In genomic region chr2:24386158-24386963, GRCm38 (mm10) we compare ENCODE assay signal across 8 mouse cellular contexts. TPM values are rescaled to one million over a fixed set of nuclear protein-coding genes. Genes with fewer than 3 reads are reported as not detected.
DNase-seq lines count a peak whose midpoint lies in the region; ATAC-seq and TF ChIP-seq lines count a peak whose summit lies in the region.

No protein-coding gene starts in this region.

- dilution Hi-C loops in CH12.LX (cut with MboI; ENCODE audit: extremely low pct_ligation_motif_present, extremely low pct_unique_long_range_greater_than_20kb, low sequenced_read_pairs) = no loop called here

- H3K4me2 ChIP-seq in CH12.LX (ENCODE audit: insufficient read depth, low read depth, poor library complexity, severe bottlenecking) = peak overlapping the region; percentile 98

- H3K36me3 ChIP-seq in CH12.LX (replicated peaks in 1 of 2; ENCODE audit: control insufficient read depth in 1 of 2, insufficient read depth in 1 of 2, low read length in 1 of 2) = peaks cover 18 to 40% of the 10 kb centered on the region in 2 experiments
- no peaks in the 10 kb centered on the region for H3K36me3 ChIP-seq in liver, adult 2 months (ENCODE audit: control insufficient read depth, insufficient read depth, low read length)

- 83% methylated on average over 21 of the region's 21 CpGs for WGBS in liver, adult 2 months

- no peak for TF ChIP-seq RAD21 in CH12.LX (IDR thresholded peaks at IDR 0.05; ENCODE audit: low read depth, low read length)

- peak; percentile 73 for TF ChIP-seq POLR2A in CH12.LX (IDR thresholded peaks at IDR 0.05; ENCODE audit: low read depth, low read length)
- TF ChIP-seq POLR2A in liver, adult 2 months (IDR thresholded peaks at IDR 0.05; ENCODE audit: extremely low read depth, insufficient read depth, low read length) = no peak

- no peaks in the 10 kb centered on the region for H3K27me3 ChIP-seq in CH12.LX (replicated peaks)
- H3K27me3 ChIP-seq in liver, adult 2 months (ENCODE audit: control insufficient read depth, insufficient read depth, low read length) = no peaks in the 10 kb centered on the region

- ATAC-seq in cerebellum, adult (ENCODE audit: insufficient number of reproducible peaks, low FRiP score, low TSS enrichment) = no peak

- H3K9ac ChIP-seq in CH12.LX (ENCODE audit: insufficient read depth, low read depth) = peak overlapping the region; percentile 97
- H3K9ac ChIP-seq in liver, adult 2 months (ENCODE audit: low read depth, low read length) = peak overlapping the region; percentile 33; the same call in 1 of the 2 replicates

- TF ChIP-seq EP300 in CH12.LX (IDR thresholded peaks at IDR 0.05; ENCODE audit: low read length) = no peak

- in situ Hi-C loops in CH12.LX (cut with MboI; ENCODE audit: low pct_ligation_motif_present, low pct_unique_long_range_greater_than_20kb, low sequenced_read_pairs) = no loop called here

- H3K27ac ChIP-seq in CH12.LX (ENCODE audit: insufficient read depth, low read depth) = peak overlapping the region; percentile 76
- no peak overlapping the region; the same call in 1 of the 2 replicates for H3K27ac ChIP-seq in liver, adult 2 months (replicated peaks; ENCODE audit: insufficient read depth, low read depth, low read length)

- H3K4me1 ChIP-seq in CH12.LX (ENCODE audit: control insufficient read depth in 1 of 2, insufficient read depth in 2 of 2) = peaks cover 27 to 71% of the 10 kb centered on the region in 2 experiments
- H3K4me1 ChIP-seq in liver, adult 2 months (ENCODE audit: control insufficient read depth, insufficient read depth, low read length) = no peaks in the 10 kb centered on the region

- H3K79me2 ChIP-seq in CH12.LX (replicated peaks; ENCODE audit: control insufficient read depth, extremely low read depth, insufficient read depth, poor library complexity, severe bottlenecking) = peaks cover 57% of the 10 kb centered on the region
- no peaks in the 10 kb centered on the region for H3K79me2 ChIP-seq in liver, adult 2 months (ENCODE audit: control insufficient read depth, insufficient read depth, low read length)

- no peak for TF ChIP-seq CTCF in CH12.LX (conservative IDR thresholded peaks at IDR 0.05 in 1 of 2, IDR thresholded peaks at IDR 0.05 in 1 of 2; ENCODE audit: low read depth in 2 of 2, low read length in 2 of 2)
- TF ChIP-seq CTCF in liver, adult 2 months (IDR thresholded peaks at IDR 0.05; ENCODE audit: low read depth, low read length) = no peak

- no peaks in the 10 kb centered on the region for H3K9me3 ChIP-seq in CH12.LX (replicated peaks; ENCODE audit: low read length)

- DNase-seq in 416B (ENCODE audit: low read depth) (peak; percentile 94), CH12.LX (ENCODE audit: extremely low read depth) (peak; percentile 90)
- DNase-seq in liver, adult 2 months (ENCODE audit: extremely low read depth, low read depth, low spot score) = peak; percentile 13
- peak; percentile 84 to 85 for DNase-seq in natural killer cell, adult 2 months (ENCODE audit: low spot score in 2 of 2)
- no peak for DNase-seq in ovary, postnatal 36 days (ENCODE audit: low spot score)
- DNase-seq in left cerebral cortex, adult 11 months (ENCODE audit: low spot score) = no peak
- DNase-seq in adrenal gland, postnatal 4 days (ENCODE audit: low spot score in 2 of 2) = no peak

- H3K4me3 ChIP-seq in CH12.LX (replicated peaks in 1 of 3; ENCODE audit: low read depth in 2 of 3, low read length in 2 of 3, poor library complexity in 1 of 3) = peak overlapping the region; percentile 71 to 98 (median 94)
- H3K4me3 ChIP-seq in liver, adult 2 months (ENCODE audit: insufficient read depth, low read depth, low read length) = peak overlapping the region; percentile 40

TF ChIP-seq in CH12.LX, 34 proteins besides CTCF, POLR2A, EP300 and RAD21:
- TF ChIP-seq ELF1 (IDR thresholded peaks at IDR 0.05; ENCODE audit: low read depth, low read length) (peak; percentile 88), IRF4 (IDR thresholded peaks at IDR 0.05; ENCODE audit: low read depth, low read length) (no peak; the same call in 1 of the 2 replicates), MAZ (IDR thresholded peaks at IDR 0.05; ENCODE audit: low read depth, low read length) (peak; percentile 72; the same call in 1 of the 2 replicates), MEF2A (IDR thresholded peaks at IDR 0.05; ENCODE audit: borderline replicate concordance, low read depth, low read length) (no peak), GABPA (IDR thresholded peaks at IDR 0.05; ENCODE audit: insufficient replicate concordance, low read depth, low read length) (no peak), SIN3A (IDR thresholded peaks at IDR 0.05; ENCODE audit: low read length) (peak; percentile 30; the same call in 1 of the 2 replicates), POLR2AphosphoS2 (IDR thresholded peaks at IDR 0.05; ENCODE audit: low read depth, low read length) (no peak), MXI1 (IDR thresholded peaks at IDR 0.05; ENCODE audit: low read depth, low read length) (peak; percentile 64), MAFK (IDR thresholded peaks at IDR 0.05; ENCODE audit: insufficient replicate concordance, low read length) (no peak), MAX (IDR thresholded peaks at IDR 0.05; ENCODE audit: low read length) (peak; percentile 64), NELFE (IDR thresholded peaks at IDR 0.05; ENCODE audit: low read depth, low read length) (peak; percentile 68; the same call in 1 of the 2 replicates), ZKSCAN1 (IDR thresholded peaks at IDR 0.05; ENCODE audit: borderline replicate concordance, low read depth, low read length) (no peak), ZMIZ1 (IDR thresholded peaks at IDR 0.05; ENCODE audit: low read depth, low read length) (peak; percentile 3; the same call in 1 of the 2 replicates), CHD2 (IDR thresholded peaks at IDR 0.05; ENCODE audit: low read length) (no peak), ZNF384 (IDR thresholded peaks at IDR 0.05; ENCODE audit: low read depth, low read length) (no peak), RCOR1 (conservative IDR thresholded peaks at IDR 0.05; ENCODE audit: low read depth, low read length) (no peak), ETS1 (conservative IDR thresholded peaks at IDR 0.05; ENCODE audit: low read depth, low read length) (no peak), TCF12 (IDR thresholded peaks at IDR 0.05; ENCODE audit: low read depth, low read length) (peak; percentile 61; the same call in 1 of the 2 replicates), PAX5 (IDR thresholded peaks at IDR 0.05; ENCODE audit: low read length) (no peak), KAT2A (IDR thresholded peaks at IDR 0.05; ENCODE audit: insufficient replicate concordance, low read length) (0 out of 2 replicates have a peak, but pooled peaks have one; percentile 33), USF1 (IDR thresholded peaks at IDR 0.05; ENCODE audit: low read depth, low read length) (no peak), E2F4 (IDR thresholded peaks at IDR 0.05; ENCODE audit: insufficient replicate concordance, low read depth, low read length) (no peak), NRF1 (IDR thresholded peaks at IDR 0.05; ENCODE audit: low read depth, low read length) (no peak), UBTF (IDR thresholded peaks at IDR 0.05; ENCODE audit: low read depth, low read length) (0 out of 2 replicates have a peak, but pooled peaks have one; percentile 31), HCFC1 (IDR thresholded peaks at IDR 0.05; ENCODE audit: low read depth, low read length) (peak; percentile 66), BHLHE40 (IDR thresholded peaks at IDR 0.05; ENCODE audit: low read depth, low read length) (no peak), JUN (IDR thresholded peaks at IDR 0.05; ENCODE audit: insufficient read depth, low read depth, low read length) (no peak), CHD1 (IDR thresholded peaks at IDR 0.05; ENCODE audit: low read depth, low read length) (no peak; the same call in 1 of the 2 replicates), ZC3H11A (IDR thresholded peaks at IDR 0.05; ENCODE audit: low read depth, low read length) (no peak), MYC (IDR thresholded peaks at IDR 0.05; ENCODE audit: low read depth, low read length) (no peak; the same call in 1 of the 2 replicates), USF2 (conservative IDR thresholded peaks at IDR 0.05; ENCODE audit: low read depth, low read length) (no peak), JUND (conservative IDR thresholded peaks at IDR 0.05; ENCODE audit: low read depth, low read length) (no peak), TBP (conservative IDR thresholded peaks at IDR 0.05; ENCODE audit: low read depth, low read length) (peak; percentile 64; the same call in 1 of the 2 replicates), SMC3 (IDR thresholded peaks at IDR 0.05; ENCODE audit: low read depth, low read length) (no peak)

RNA-seq across cellular contexts. Expression of gene Psd4, which starts 19.0 kb away (rescaled TPM):
- total RNA-seq in CH12.LX (2012; rRNA removed) = 55.0 and 60.4 TPM in 2 replicates
- 53.0 and 54.8 TPM in 2 replicates for total RNA-seq in CH12.LX (2014; rRNA removed)
- 62.6 and 66.8 TPM in 2 replicates for polyA plus RNA-seq in CH12.LX (2012; ENCODE audit: insufficient read length, low read depth)
- total RNA-seq in liver, adult 2 months (2014; rRNA removed) = 1.6 and 3.7 TPM in 2 replicates
- polyA plus RNA-seq in liver, adult 2 months (2012; rRNA removed) = 1.5 and 2.1 TPM in 2 replicates
- 1 to 10 TPM; 1.6 to 3.1 TPM for total RNA-seq in adrenal gland, postnatal 4 days (2021)

RNA-seq across cellular contexts. Expression of gene Il1rn, which starts 49.7 kb away (rescaled TPM):
- 0.21 and 0.98 TPM in 2 replicates for total RNA-seq in CH12.LX (2012; rRNA removed)
- 0.54 and 0.71 TPM in 2 replicates for total RNA-seq in CH12.LX (2014; rRNA removed)
- 0.37 and 0.44 TPM in 2 replicates for polyA plus RNA-seq in CH12.LX (2012; ENCODE audit: insufficient read length, low read depth)
- 10.8 and 13.9 TPM in 2 replicates for total RNA-seq in liver, adult 2 months (2014; rRNA removed)
- polyA plus RNA-seq in liver, adult 2 months (2012; rRNA removed) = 1.3 and 1.5 TPM in 2 replicates
- total RNA-seq in adrenal gland, postnatal 4 days (2021) = under 1 TPM; 0.28 to 0.99 TPM

Comparison
In these comparisons a context has a peak if more than half of its experiments do, and no peak if none do; other contexts are left out.
1. DNase-seq: peak in 416B (single experiment), CH12.LX (single experiment), liver, adult 2 months (single experiment) and natural killer cell, adult 2 months (2 of 2); none in ovary, postnatal 36 days (single experiment), left cerebral cortex, adult 11 months (single experiment) and adrenal gland, postnatal 4 days (0 of 2).
2. RNA of gene Psd4, which starts 19.0 kb away (total RNA-seq): 53.0 to 60.4 TPM in CH12.LX; 1.6 to 3.7 TPM in liver, adult 2 months and 1.6 to 3.1 TPM in adrenal gland, postnatal 4 days; every median in the first group is over 10 times any median in the second.